Mouse (Mus musculus) cerebellum, postnatal 4 days (tissue): Measurements from ENCODE around the gene Npdc1.
A peak's percentile ranks its signal among the peaks of the same experiment; 100 is the strongest.
"Not testable (repeated sequence)": the region's sequence is repeated elsewhere in the genome, so short reads cannot be mapped to it uniquely, and the experiment has no call there.

Experiments
- DNase-seq, 2 experiments: peaks; one replicate each; pipeline ENCODE4 v3.0.0; 2022; ENCODE audit warnings: low spot score in 2 of 2, mixed read lengths in 1 of 2

Gene Npdc1

GRCm38 (mm10) chr2:25395721-25396596 is 3.2 kb upstream of the Npdc1 start, which contains the start of gene Entpd2:
Gene Entpd2, plus strand, starts transcription at chr2:25395874.
- peak in 1 of 2 experiments; percentile 30 for DNase-seq

- peak in 1 of 2 experiments; percentile 70 for DNase-seq
Observed at GRCm38 (mm10) chr2:25396597-25396983, 2.6 kb upstream of the Npdc1 start.

GRCm38 (mm10) chr2:25397010-25397409 is 2.1 kb upstream of the Npdc1 start:
- DNase-seq, result no peak

- no peak for DNase-seq
Observed at GRCm38 (mm10) chr2:25398065-25398464, 1.1 kb upstream of the Npdc1 start.

- no peak for DNase-seq
Observed at GRCm38 (mm10) chr2:25400291-25400690, 1.1 kb downstream of the Npdc1 start.

- peak in 1 of 2 experiments; percentile 59 for DNase-seq
Observed at GRCm38 (mm10) chr2:25400764-25401163, 1.6 kb downstream of the Npdc1 start.

- peak; percentile 67 to 88 for DNase-seq
Observed at GRCm38 (mm10) chr2:25402377-25402971, 3.3 kb downstream of the Npdc1 start.

GRCm38 (mm10) chr2:25402972-25403601 is 3.9 kb downstream of the Npdc1 start:
- peak; percentile 72 to 81 for DNase-seq

- DNase-seq, result no peak
Observed at GRCm38 (mm10) chr2:25403994-25404393, 4.8 kb downstream of the Npdc1 start.

- no peak for DNase-seq
Observed at GRCm38 (mm10) chr2:25408908-25409307, 9.8 kb downstream of the Npdc1 start.

GRCm38 (mm10) chr2:25413436-25413835 is 14.3 kb downstream of the Npdc1 start:
- DNase-seq, result not testable (repeated sequence)

GRCm38 (mm10) chr2:25417426-25417825 is 18.3 kb downstream of the Npdc1 start:
- DNase-seq, result peak in 1 of 2 experiments; percentile 34

GRCm38 (mm10) chr2:25421896-25422295 is 22.7 kb downstream of the Npdc1 start:
- peak in 1 of 2 experiments; percentile 62 for DNase-seq

- no peak for DNase-seq
Observed at GRCm38 (mm10) chr2:25422587-25423410, 23.6 kb downstream of the Npdc1 start, which contains the start of gene Fut7. Gene Fut7, plus strand, starts transcription at chr2:25423267.

- DNase-seq, result no peak
Observed at GRCm38 (mm10) chr2:25423626-25424025, 24.5 kb downstream of the Npdc1 start.

- no peak for DNase-seq
Observed at GRCm38 (mm10) chr2:25425481-25425880, 26.3 kb downstream of the Npdc1 start.

GRCm38 (mm10) chr2:25426721-25427191 is 27.6 kb downstream of the Npdc1 start:
- DNase-seq, result peak in 1 of 2 experiments; percentile 73

GRCm38 (mm10) chr2:25427256-25427655 is 28.1 kb downstream of the Npdc1 start:
- DNase-seq, result no peak

- DNase-seq, result peak; percentile 97
Observed at GRCm38 (mm10) chr2:25428442-25429236, 29.5 kb downstream of the Npdc1 start, which contains the start of gene Abca2. Gene Abca2, plus strand, starts transcription at chr2:25428703.

- DNase-seq, result no peak
Observed at GRCm38 (mm10) chr2:25429435-25430180, 30.5 kb downstream of the Npdc1 start.
